Mouse (Mus musculus) CD4-positive helper T cell, adult 2 months (primary cell): Measurements from ENCODE around the gene Map4.

Source experiments
- DNase-seq: peaks from one replicate; pipeline ENCODE4 v3.0.0-alpha.2; 2012; ENCODE audit warnings: low read depth, missing footprints, low spot score

Map4 gene

DNA sequence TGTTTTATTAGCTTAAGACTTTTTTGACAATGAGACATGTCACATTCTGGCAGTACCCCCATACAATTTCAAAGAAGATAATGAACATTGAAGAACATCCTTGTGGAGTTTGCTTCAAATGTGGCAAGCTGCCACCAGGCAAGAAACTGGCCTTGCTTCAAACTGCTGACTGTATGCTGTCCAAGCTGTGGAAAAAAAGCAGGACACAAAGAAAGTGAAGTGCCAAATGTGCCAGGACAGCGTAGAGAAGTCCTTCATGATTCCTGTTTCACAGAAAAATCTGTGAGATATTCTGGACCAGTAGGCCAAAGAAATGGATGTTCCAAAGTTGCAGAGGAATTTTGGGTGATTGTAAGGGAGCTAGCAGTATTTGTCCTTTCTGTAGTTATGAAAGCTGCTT lies 57.8 kb downstream of the Map4 start:
- DNase-seq = no peak

DNA sequence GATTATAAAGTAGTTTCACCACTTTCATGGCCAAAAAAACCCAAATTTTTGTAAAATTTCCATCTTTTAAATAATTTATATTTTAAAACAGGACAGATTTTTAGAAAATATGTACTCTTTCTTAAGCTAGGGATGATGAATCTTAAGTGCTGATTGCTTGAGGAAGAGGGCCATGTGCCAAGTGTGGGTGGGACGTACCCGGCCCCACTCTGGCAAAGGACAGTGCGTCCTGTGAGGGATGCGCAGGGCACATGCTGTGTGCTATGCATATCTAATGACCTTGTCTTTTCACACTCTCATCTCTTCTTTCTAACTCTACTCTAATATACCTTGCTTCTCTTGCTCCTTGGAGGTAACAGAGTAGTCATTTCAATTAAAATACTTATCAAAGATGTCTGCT lies 66.2 kb downstream of the Map4 start:
- no peak for DNase-seq

DNA sequence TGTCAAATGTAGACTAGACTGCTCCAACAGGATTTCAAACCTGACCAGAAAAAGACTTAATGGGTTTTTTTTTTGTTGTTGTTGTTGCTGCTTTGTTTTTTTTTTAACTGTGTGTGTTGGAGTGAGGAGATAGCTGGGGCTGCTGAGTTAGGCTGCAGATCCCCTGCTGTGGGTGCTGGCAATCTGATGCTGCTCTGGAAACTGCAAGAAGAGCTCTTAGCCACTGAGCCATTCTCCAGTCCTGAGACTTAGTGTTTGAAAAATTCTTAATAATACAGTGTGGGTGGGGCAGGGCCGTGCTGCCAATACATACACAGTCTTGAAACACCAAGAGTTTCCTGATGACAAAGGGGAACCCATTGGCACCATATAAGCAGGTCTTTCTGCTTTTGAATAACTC lies 70.7 kb downstream of the Map4 start:
- no peak for DNase-seq

DNA sequence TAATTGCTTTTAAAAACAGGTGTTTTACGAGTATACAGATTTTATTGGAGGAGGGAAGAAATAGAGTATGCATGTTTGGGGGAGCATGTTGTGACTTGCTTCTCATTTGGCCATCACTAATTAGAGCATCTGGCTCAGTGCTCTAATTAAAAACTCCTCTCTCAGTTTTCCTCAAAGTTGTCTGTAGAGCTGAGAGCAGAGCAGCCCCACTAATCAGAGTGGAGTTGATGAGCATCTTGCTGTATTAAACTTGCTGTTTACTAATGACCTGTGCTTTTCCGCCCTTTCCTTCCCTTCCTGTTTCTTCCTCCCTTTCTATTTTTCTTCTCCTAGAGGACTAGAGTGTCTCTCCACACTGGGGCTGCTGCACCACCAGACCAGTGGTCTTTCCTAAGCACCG lies 71.2 kb downstream of the Map4 start:
- no peak for DNase-seq

DNA sequence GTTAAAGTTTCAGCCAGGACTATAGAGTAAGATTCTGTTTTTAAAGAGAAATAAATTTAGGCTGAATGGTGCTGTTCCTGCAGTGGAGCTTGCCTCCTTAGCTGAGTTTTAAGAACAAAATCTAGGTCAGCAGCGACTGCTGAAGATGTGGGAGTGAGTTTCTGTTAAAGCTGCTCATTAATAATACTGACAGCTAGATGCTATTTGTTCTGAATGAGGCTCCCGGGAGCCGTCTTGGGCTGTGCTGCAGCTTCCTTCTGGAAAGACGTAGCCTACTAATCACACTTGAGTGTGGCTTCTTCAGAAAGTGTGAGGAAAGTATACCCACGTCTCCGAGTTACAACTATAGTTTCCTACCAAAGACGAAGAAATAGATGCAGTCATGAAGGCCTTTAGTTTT lies 88.0 kb downstream of the Map4 start:
- DNase-seq = no peak

DNA sequence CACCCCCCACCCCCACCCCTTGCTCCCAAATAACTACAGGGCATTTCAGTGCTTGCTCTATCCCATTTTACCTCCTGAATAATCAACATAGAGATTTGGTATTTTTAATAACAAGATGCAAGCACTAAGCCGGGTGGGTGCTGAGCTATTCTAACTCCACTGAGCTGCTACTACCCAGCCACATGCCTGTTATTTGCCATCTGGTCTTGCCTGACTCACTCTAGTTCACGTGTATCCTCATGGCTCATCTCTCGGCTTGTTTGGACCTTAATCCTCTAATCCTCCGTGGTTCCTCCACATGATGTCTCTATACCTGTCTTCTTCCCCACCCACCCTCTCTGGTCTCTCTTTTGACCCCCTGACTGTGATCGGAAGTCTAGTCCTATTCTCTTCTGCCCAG lies 89.1 kb downstream of the Map4 start:
- no peak for DNase-seq

DNA sequence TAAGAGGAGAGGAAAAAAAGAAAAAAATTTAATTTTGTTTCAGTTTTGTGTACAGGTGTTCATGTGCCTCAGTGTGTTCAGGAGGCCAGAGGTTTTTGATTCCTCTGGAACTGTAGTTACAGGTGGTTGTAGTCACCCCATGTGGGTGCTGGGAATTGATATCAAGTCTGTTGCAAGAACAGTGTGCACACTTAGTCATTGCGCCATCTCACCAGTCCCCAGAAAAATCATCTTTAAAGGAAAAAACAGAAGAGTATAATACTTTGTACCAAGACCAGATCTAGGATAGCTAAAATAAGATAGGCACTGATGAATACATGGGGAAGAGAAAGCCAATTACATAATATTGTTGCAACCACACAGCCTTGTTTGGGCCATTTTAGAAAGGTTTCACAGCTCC lies 90.2 kb downstream of the Map4 start:
- no peak for DNase-seq

DNA sequence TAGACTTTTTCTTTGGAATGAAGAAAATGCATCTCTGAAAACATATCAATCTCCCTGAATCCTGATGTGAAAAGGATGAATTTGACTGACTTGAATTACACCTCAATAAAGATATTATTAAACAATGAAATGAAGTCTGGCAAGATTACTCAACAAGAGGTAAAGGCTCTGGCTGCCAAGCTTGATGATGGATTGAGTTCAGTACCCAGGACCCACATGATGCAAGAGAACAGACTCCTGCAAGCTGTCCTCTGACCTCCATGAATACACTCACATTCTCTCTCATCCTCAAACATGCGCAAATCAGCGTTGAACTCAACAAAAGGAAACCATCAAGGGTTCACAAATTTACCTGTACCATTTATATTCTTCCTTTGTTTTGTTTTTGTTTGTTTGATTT lies 90.9 kb downstream of the Map4 start:
- DNase-seq = no peak

DNA sequence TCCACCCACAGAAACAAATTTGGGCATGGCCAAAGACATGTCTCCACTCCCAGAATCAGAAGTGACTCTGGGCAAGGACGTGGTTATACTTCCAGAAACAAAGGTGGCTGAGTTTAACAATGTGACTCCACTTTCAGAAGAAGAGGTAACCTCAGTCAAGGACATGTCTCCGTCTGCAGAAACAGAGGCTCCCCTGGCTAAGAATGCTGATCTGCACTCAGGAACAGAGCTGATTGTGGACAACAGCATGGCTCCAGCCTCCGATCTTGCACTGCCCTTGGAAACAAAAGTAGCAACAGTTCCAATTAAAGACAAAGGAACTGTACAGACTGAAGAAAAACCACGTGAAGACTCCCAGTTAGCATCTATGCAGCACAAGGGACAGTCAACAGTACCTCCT lies 103.8 kb downstream of the Map4 start:
- no peak for DNase-seq

DNA sequence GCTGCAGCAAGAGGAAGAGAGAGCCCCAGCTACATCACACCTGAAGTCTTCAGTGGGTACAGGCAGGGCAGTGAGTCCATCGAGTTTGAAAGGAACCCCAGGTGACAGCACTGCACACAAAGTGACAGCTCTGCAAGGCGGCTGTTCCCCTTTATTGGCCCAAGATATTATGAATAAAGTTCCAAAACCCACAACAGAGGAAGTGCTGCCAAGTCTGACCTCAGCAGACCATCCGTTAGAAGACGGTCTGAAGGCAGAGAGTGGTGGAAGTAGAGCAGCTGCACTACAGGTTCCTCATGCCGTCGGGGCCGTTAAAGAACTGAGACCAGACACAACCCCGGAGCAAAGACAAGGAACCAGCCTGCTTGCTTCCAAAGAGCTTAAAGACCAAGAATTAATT lies 106.6 kb downstream of the Map4 start:
- DNase-seq = no peak

DNA sequence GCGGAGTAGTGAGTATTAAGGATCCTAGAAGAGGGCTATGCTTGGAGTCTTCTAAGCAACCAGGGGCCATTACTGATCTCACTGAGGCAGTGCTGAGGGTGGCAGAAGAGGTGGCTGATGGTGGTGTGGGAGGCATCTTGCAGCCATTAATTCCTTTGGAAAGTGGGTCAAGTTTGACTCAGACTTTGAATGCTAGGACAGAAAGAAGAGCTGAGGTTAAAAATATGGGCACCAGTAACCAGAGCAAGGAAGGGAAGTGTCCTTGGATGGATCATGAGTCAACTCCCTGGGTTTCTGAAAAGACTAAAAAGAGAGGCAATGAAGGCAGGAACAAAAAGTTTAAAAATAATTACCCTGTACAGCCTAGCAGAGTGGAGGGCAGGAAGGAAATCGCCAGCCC lies 107.2 kb downstream of the Map4 start:
- DNase-seq = no peak

DNA sequence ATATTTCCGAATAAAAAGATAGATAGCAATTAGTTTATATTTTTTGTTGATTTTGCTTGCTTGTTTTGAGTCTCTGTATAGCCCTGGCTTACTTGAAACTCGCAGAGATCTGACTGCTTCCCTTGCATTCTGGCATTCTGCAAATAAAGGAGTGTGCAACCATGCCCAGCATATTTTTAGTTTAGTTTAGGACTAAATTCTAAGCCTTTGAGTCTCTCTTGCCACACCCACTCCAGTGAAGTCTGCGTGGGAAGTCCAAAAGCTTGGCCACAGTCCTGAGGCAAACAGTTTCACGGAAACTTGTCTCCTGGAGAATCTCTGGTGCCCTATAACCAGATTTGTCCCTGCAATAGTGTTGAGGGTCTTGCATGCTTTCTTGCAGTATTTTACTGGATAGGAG lies 113.1 kb downstream of the Map4 start:
- DNase-seq = no peak

DNA sequence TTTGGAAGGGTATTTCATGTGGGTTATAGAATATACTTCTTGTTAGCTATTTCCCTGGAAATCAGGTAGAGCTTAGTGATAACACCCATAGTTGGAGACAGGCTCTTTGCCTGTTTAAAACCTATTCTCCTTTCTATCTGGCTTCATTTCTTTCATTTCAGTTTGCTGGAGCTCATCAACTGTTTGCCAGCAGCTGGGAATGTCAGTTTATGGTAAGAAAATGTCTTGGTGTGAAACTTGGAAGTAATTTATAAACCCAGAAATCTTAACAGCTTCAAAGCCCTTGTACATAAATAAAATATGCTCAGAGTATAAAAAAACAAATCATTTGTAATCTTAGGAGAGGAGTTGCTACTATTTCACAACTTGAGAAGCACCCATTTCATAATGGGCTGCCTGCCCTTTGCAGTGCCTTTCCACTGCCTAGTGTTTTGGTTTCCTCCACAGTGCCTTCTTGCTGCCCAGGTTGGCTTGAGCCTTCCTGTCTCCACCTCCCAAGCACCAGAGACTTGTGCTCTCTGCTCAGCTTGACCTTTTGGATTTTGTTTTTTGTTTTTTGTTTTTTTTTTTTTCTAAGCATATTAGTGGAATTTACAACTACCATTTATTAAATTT lies 114.6 kb downstream of the Map4 start:
- no peak for DNase-seq

DNA sequence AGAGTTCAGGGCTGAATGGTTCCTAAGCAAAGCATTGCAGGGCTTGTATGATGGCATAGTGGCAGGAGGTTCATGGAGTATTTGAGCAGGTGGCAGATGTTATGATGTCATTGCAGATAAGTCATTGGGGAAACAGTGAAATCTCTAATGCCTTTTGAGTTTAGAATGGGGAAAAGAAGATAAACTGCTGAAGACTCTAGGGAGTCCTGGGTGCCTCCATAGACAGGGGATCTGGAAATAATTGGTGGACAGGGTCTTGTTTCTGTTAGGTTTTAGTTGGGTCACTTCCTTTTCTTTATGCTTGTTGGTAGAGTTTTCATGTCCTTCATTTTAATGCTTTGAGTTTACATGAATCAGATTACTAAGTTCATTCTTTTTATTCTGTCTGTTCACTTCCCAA lies 116.0 kb downstream of the Map4 start:
- DNase-seq = no peak

DNA sequence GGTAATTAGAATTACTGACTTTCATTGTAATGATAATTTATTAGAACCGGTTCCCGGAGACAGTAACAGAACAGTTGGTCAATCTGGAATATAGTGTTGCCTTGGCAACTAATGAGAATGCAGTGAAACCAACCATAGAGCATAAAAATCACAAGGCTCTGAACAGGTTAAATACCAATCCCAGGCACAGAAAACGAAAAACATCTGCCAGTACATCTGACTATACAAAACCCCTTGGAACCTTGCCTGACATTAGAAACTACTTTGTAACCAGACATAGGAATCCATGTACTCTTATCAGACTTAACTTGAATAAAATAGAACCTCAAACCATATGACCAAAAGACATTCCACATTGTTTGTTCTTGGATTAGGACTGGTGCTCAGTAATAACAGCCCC lies 116.6 kb downstream of the Map4 start:
- no peak for DNase-seq

DNA sequence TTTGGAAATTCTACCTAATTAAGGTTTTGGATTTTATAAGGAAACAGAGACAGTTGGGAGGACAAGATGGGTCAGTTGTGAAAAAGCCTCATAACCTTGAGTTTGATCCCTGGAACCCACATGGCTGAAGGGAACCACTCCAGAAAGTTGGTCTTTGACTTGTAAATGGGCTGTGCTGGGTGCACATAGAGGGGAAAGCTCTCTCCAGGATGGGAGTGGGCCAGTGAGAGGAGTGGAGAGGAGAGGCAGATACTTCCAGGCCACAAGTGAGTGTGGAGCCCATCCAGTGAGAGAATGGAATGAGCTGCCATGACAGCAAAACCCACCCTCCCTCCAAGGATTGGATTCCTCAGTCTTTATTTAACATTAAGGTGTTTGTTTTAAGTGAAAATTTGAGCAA lies 119.9 kb downstream of the Map4 start:
- no peak for DNase-seq

DNA sequence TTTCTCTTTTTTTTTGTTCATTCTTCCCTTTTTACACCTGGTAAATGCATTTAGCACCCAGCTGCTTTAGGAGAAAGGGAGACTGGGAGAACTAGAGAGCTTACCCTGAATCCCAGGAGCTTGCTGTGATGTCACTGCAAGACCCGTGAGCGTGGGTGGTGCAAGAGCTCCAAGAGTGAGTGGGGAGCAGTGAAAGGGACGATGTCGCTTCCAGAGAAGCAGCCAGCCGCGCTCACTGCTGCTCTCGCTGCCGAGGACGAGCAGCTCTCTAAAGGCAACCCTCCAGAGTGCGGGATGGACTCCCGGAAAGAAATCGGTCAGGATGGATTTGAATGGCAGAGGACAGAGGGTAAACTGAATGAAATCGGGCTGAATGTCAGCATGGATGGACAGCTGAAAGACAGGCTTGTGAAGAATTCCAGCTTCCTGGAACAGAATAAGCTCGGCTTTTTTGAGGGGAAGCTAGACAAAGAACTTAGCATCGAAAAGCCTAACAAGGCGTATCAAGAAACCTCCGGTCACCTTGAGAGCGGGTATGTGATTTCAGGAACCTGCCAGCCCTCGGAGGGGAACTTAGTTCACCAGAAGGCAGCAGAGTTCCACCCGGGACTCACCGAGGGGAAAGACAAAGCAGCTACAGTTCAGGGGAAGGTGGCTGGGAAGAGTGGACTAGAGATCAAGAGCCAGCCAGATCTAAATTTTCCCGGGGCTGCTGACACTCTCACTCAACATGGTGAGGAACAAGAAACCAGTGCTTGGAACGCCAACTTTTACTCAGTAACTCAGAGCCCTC lies 120.8 kb downstream of the Map4 start:
- no peak for DNase-seq

DNA sequence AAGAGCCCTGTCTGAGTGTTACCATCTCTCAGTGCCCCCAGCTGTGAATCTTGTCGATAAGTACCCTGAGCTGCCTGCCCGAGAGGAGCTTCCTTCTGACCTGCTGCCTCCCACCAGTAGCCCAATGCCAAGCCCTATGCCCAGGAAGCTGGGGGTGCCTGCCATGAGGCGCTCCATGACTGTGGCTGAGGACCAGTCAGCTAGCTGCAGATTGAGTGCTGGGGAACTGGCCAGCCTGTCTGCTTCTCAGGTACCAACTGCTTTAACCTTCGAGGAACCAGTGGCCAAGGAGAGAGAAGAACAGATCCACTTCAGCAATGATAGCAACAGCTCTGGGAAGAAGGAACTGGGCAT lies 121.7 kb downstream of the Map4 start:
- DNase-seq = no peak

DNA sequence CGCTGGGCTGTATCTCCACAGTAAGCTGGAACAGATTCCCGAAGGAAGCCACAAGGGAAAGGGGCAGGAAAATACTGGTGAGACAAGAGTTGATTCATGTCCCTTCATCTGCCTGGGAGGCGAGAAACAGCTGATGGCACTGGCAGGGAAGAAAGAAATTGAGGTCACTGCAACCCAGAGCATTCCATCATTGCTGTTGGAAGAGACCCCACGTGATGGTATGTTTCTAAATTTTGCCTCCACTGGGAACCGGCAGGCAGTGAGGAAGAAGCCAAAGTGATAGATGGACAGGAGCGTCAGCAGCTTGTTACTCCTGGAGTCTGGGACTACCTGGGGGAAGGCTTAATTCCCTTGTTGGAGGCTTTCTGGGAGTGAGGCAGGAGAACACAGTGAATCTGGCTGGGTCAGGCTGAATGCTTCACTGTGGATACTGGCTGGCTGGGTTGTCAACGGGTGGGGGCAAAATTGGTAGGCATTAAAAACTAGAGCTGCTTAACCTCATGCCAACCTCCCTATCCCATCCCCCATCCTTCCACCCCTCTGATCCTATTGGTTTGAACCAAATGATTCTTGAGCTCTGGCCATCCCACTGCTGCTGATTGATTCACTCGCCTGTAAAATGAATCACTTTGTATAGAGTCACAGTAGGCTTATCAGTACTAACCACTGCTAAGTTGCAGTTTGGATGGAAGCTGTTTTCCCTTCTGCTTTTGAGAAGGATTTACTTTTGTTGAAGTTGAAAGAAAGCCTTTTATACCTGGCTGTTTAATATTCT lies 122.2 kb downstream of the Map4 start:
- DNase-seq = no peak

DNA sequence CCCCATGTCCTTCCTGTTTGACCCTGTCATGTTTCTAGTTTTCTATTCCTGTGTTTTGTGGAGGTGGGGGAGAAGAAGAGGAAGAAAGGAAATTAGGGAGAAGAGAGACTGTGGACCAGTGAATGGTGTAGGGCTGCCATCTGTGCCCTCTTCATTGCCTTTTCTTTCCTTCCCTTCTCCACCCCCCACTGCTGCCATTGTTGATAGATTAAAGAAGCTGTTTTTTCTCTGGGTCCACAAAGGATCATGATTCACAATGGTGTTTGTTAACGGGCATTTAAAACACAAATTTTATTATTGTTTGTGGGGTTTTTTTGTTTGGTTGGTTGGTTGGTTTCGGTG lies 122.8 kb downstream of the Map4 start:
- no peak for DNase-seq

DNA sequence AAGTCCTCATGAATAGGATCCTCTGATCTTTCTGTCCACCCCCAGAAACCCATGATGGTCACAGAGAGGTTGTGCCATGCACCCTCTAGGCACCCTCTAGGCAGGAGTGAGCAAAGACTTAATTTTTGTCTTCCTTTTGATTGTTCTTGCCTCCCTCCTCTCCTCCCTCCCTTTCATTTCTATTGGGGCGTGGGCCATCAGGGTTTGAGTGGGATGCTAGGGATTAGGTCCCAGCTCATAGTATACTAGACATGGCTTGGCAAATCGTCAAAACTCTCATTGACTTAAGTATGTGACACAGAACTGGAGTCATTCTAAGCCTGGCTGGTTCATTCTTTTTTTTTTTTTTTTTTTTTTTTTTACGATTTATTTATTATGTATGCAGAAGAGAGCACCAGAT lies 123.5 kb downstream of the Map4 start:
- DNase-seq = no peak

DNA sequence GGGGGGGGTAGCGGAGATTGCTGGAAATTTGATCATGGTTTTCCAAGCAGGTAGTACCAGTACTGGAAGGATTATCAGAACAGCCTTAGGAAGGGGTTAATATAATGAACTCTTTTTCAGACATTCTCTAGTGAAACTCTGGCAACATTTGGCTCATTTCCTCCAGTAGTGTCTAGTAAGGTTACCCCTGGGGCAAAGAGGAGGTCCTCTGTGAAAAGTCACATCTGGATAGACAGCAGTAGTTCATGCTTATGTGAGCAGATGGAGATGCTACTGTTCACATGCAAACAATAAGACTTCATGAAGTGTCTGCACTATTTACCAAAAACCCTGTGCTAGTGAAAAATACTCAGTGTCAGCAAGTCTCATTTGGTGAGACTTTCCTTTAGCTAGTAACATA lies 125.9 kb downstream of the Map4 start:
- DNase-seq = no peak

DNA sequence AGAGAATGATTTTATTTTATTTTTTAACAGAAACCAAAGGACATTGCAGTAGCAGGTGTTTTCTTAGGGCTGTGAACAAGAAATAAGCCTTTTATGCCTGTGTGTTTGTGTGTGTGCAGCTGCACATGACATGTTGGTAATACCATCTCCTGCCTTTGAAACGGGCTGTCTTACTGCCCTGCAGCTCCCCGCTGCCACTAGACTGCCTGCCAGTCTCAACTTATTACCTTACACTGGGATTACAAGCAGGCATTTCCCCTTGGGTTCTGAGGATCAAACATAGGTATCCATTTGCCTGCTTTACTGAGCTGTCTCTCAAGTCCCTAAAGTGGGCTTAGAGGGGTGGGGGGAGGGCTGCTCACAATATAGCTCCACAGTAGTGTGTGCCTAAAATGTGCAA lies 129.5 kb downstream of the Map4 start:
- DNase-seq = no peak
